Mouse (Mus musculus) cortical plate, adult 2 months (tissue): Measurements from ENCODE around the gene Srr.

Source experiments
- CTCF ChIP-seq: fragments of 200-500 bp; IDR thresholded peaks from 2 replicates; pipeline ENCODE4 v1.5.1; 2011; ENCODE audit warnings: mild to moderate bottlenecking, control low read depth, low read length; ENCODE audit not compliant: insufficient read depth; ENCODE audit errors: extremely low read depth
- POLR2A ChIP-seq: fragments of 200-500 bp; IDR thresholded peaks from 2 replicates; pipeline ENCODE4 v1.6.1; 2011; ENCODE audit warnings: mild to moderate bottlenecking, low read length, control low read depth; ENCODE audit not compliant: insufficient read depth; ENCODE audit errors: extremely low read depth

GRCm38 (mm10) chr11:74965516-74965915 lies 39.8 kb upstream of the Srr start:
- TF ChIP-seq CTCF: no peak
- TF ChIP-seq POLR2A: no peak
